Mouse (Mus musculus) ES-E14 (cell line): Measurements from ENCODE around the gene Tfam. TPM values are rescaled to one million over a fixed set of nuclear protein-coding genes. Genes with fewer than 3 reads are reported as not detected.

Experiments used
- DNase-seq: peaks from one replicate; pipeline ENCODE4 v3.0.0-alpha.2; 2013; ENCODE audit warnings: low read depth, low spot score
- H3K27ac ChIP-seq: 2 replicates; pipeline ENCODE4 v1.5.1; 2012; ENCODE audit warnings: low read depth, mild to moderate bottlenecking, low read length, moderate library complexity, mixed read lengths; ENCODE audit not compliant: poor library complexity, insufficient read depth, severe bottlenecking
- H3K36me3 ChIP-seq: 2 replicates; pipeline ENCODE4 v1.6.1; 2012; ENCODE audit warnings: mild to moderate bottlenecking, low read length, moderate library complexity, mixed read lengths; ENCODE audit not compliant: control insufficient read depth, poor library complexity, insufficient read depth, severe bottlenecking
- H3K4me1 ChIP-seq, 2 experiments: fragments of 150-350 bp in 1 of 2; sonication (generic) in 1 of 2; 2 replicates each; pipeline ENCODE4 v1.6.1; 2012; ENCODE audit warnings: low read length in 2 of 2, mild to moderate bottlenecking in 1 of 2, mixed read lengths in 1 of 2; ENCODE audit not compliant: control insufficient read depth in 2 of 2, insufficient read depth in 2 of 2, poor library complexity in 1 of 2
- H3K4me3 ChIP-seq, 2 experiments: fragments of 150-350 bp in 1 of 2; sonication (generic) in 1 of 2; 2 replicates each; pipeline ENCODE4 v1.5.1; 2012; ENCODE audit warnings: low read length in 2 of 2, low read depth in 1 of 2, mild to moderate bottlenecking in 1 of 2, mixed read lengths in 1 of 2; ENCODE audit not compliant: insufficient read depth in 1 of 2, poor library complexity in 1 of 2, severe bottlenecking in 1 of 2
- H3K9ac ChIP-seq: 2 replicates; pipeline ENCODE4 v1.6.1; 2012; ENCODE audit warnings: low read depth, mild to moderate bottlenecking, low read length, mixed read lengths; ENCODE audit not compliant: poor library complexity, insufficient read depth, severe bottlenecking
- H3K9me3 ChIP-seq: fragments of 150-350 bp; sonication (generic); 2 replicates; pipeline ENCODE4 v1.6.1; 2012; ENCODE audit warnings: low read depth, mild to moderate bottlenecking, low read length; ENCODE audit not compliant: control insufficient read depth, insufficient read depth
- CHD2 ChIP-seq: IDR thresholded peaks from 2 replicates; pipeline ENCODE4 v1.6.1; 2014; ENCODE audit warnings: mild to moderate bottlenecking, low read depth, low read length, inconsistent platforms
- HCFC1 ChIP-seq: IDR thresholded peaks from 2 replicates; pipeline ENCODE4 v1.6.1; 2012; ENCODE audit warnings: low read length, inconsistent platforms, borderline replicate concordance; ENCODE audit not compliant: insufficient read depth
- MAFK ChIP-seq: IDR thresholded peaks from 2 replicates; pipeline ENCODE4 v1.6.1; 2014; ENCODE audit warnings: mild to moderate bottlenecking, low read depth, low read length, inconsistent platforms; ENCODE audit not compliant: insufficient read depth
- ZC3H11A ChIP-seq: IDR thresholded peaks from 2 replicates; pipeline ENCODE4 v1.6.1; 2012; ENCODE audit warnings: low read depth, mild to moderate bottlenecking, inconsistent platforms, low read length, borderline replicate concordance
- ZNF384 ChIP-seq: IDR thresholded peaks from 2 replicates; pipeline ENCODE4 v1.6.1; 2012; ENCODE audit warnings: low read depth, low read length, inconsistent platforms
- in situ Hi-C, 2 experiments: fragments of 600-800 bp; cut with MboI; formaldehyde crosslinking; loops; one replicate each; pipeline ENCODE4 v1.15.1; 2025; ENCODE audit warnings: low sequenced_read_pairs in 2 of 2, inconsistent platforms in 1 of 2; ENCODE audit not compliant: unreplicated experiment in 2 of 2
- total RNA-seq: library from RNA; depleted of rRNA; stranded (reverse); fragments of 300-350 nt; gene quantifications from 2 replicates; pipeline ENCODE4 v1.2.3, GENCODE M21; 2012

The Tfam gene
- total RNA-seq, 1 experiment: 67.3 TPM

GRCm38 (mm10) chr10:71261637-71262036 lies 23.6 kb upstream of the Tfam start:
- in situ Hi-C loops: no loop called here
- peaks cover 3% of the 10 kb centered on the region; the same call in 1 of the 2 replicates for H3K36me3 ChIP-seq

GRCm38 (mm10) chr10:71258943-71259342 lies 20.9 kb upstream of the Tfam start:
- peaks cover 3% of the 10 kb centered on the region; the same call in 1 of the 2 replicates for H3K36me3 ChIP-seq
- no peaks in the 10 kb centered on the region for H3K9me3 ChIP-seq
- H3K4me3 ChIP-seq: no peak overlapping the region
- TF ChIP-seq ZNF384: no peak
- no peak for TF ChIP-seq HCFC1
- TF ChIP-seq ZC3H11A: no peak
- TF ChIP-seq MAFK: no peak
- no peak for TF ChIP-seq CHD2
- in situ Hi-C loops: no loop called here
- H3K9ac ChIP-seq: no peak overlapping the region
- no peak overlapping the region for H3K27ac ChIP-seq
- DNase-seq: no peak
- peaks cover 0 to 2% of the 10 kb centered on the region in 2 experiments; a peak in 2 of 4 replicates for H3K4me1 ChIP-seq

More at GRCm38 (mm10) chr10:71261637-71262036, 23.6 kb upstream of the Tfam start:
- TF ChIP-seq MAFK (no peak), HCFC1 (no peak), CHD2 (no peak), ZC3H11A (no peak)
- Histone ChIP-seq H3K9me3 (no peaks in the 10 kb centered on the region), H3K4me3 (no peak overlapping the region), H3K4me1 (peaks cover 0 to 3% of the 10 kb centered on the region in 2 experiments; a peak in 2 of 4 replicates), H3K27ac (no peak overlapping the region), H3K9ac (no peak overlapping the region)
- no peak for DNase-seq

GRCm38 (mm10) chr10:71258516-71258915 lies 20.4 kb upstream of the Tfam start:
- Histone ChIP-seq H3K9me3 (no peaks in the 10 kb centered on the region), H3K36me3 (peaks cover 3% of the 10 kb centered on the region; the same call in 1 of the 2 replicates), H3K4me3 (no peak overlapping the region), H3K27ac (no peak overlapping the region), H3K9ac (no peak overlapping the region), H3K4me1 (no peaks in the 10 kb centered on the region; a peak in 1 of 4 replicates)
- in situ Hi-C loops: no loop called here
- TF ChIP-seq MAFK (no peak), HCFC1 (no peak), ZNF384 (no peak), CHD2 (no peak), ZC3H11A (no peak)
- no peak for DNase-seq

GRCm38 (mm10) chr10:71253147-71253546 lies 15.1 kb upstream of the Tfam start:
- Histone ChIP-seq H3K36me3 (no peaks in the 10 kb centered on the region), H3K9me3 (no peaks in the 10 kb centered on the region), H3K4me1 (no peaks in the 10 kb centered on the region; a peak in 1 of 4 replicates), H3K27ac (no peak overlapping the region), H3K4me3 (no peak overlapping the region), H3K9ac (no peak overlapping the region)
- no peak for TF ChIP-seq HCFC1
- TF ChIP-seq ZC3H11A: no peak
- TF ChIP-seq CHD2: no peak
- no peak for TF ChIP-seq ZNF384
- no peak for TF ChIP-seq MAFK
- in situ Hi-C loops: no loop called here
- no peak for DNase-seq

- H3K36me3 ChIP-seq: no peaks in the 10 kb centered on the region
- no peak overlapping the region for H3K9ac ChIP-seq
- H3K27ac ChIP-seq: no peak overlapping the region
- in situ Hi-C loops: no loop called here
- H3K9me3 ChIP-seq: no peaks in the 10 kb centered on the region
- H3K4me1 ChIP-seq: no peaks in the 10 kb centered on the region; a peak in 1 of 4 replicates
- H3K4me3 ChIP-seq: no peak overlapping the region
- TF ChIP-seq MAFK (no peak), ZC3H11A (no peak), HCFC1 (no peak), ZNF384 (no peak), CHD2 (no peak)
- no peak for DNase-seq
Observed at GRCm38 (mm10) chr10:71252421-71252820, 14.3 kb upstream of the Tfam start.
